Mouse (Mus musculus): ENCODE measurements at regions not wholly inside any gene's neighbourhood (a gene's known extent, or its start where the extent isn't known, plus 50 kb on each side); places are given as distances from the start of the nearest gene placed in this dataset.

DNA sequence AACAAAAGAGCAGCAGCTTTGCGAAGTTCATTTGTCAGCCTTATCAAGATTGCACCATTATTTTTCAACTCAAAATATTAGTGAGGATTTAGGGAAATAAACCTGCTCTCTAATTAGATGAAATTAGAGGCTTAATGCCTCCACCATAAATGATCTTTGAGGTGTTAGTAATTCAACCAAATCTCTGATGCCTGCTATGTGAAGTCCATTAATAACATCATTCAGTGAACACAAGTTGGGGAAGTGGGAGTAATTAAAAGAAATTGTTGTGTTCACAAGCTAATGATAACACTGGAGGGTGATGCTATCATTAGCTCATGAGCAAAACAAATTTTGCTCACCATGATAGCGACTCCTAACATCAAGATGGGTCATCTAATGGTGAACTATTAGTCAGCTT, 246.0 kb downstream of the Ttc6 start:
- DNase-seq = no peak

DNA sequence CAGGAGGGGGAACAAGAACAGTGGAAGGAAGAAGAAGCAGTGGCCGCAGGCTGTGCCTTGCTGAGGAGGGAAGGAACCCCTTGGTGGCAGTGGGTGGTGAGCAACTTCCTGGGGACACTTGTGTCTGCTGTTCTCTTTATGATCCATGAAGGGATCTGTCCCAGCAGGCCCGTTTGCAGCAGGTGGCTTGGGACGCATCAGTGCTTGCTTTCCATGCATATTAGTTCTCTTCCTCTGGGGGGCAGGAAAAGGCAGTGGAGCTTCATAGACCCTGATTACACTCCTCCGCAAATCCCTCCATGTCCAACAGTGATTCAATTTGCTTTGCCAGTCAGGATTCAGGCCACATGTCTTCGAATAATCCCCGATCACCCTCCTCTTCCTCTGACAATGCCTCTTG, 259.9 kb downstream of the Ttc6 start:
- no peak for DNase-seq

DNA sequence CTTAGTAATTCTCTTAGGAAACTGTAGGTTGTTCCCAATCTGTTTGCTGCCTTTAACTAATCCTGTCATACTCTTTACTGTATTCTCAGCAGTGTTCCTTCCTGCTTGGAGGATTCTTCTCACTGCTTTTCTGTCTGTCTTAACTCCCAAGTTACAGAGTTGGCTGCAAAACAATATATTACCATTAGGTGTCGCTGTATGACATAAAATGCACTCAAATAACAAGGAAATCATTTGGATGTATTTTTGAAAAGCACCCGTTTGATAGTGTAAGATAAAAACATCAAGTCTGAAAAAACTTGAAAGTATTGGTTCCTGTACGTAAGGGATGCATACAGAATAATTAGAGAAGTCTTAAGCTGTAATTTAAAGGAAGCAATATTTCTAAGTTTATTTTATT, 261.8 kb downstream of the Ttc6 start:
- peak in 1 of 2 experiments; percentile 28 for DNase-seq

DNA sequence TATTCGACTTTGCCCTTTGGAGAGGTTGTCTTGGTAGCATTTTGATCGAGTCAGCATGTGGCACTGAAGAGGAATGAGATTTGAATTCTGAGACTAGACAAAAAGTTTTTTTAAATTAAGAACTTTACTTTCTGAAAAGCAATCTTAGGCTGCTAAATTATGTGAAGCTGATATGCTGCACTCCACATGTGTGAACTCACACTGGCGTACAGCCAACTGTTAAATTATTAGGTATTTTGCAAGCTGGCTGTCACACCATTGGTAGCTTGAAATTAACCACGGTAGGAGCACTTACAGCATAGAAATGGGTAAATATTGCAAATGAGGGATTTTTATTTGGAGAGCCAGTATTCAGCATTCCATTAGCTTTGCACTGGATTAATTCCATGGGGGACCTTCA, 278.9 kb downstream of the Ttc6 start:
- no peak for DNase-seq

DNA sequence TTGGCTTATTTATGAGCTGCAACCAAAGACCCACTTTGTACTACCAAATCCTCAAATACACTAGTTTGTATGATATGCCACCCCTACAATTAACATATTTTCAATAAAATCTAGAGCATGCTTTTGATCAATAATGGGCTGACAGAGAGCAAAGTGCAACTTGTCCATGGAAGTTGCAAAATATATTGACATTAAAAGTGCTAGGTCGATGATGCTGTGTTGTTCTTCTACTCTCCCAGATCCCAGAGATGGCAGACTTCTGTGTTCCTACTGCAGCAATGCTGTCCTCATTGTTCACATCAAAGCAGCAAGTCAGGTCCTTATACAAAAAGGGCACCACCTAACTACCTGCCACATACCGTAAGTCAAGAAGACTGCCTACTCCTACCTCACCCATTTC, 307.1 kb downstream of the Ttc6 start:
- no peak for DNase-seq

DNA sequence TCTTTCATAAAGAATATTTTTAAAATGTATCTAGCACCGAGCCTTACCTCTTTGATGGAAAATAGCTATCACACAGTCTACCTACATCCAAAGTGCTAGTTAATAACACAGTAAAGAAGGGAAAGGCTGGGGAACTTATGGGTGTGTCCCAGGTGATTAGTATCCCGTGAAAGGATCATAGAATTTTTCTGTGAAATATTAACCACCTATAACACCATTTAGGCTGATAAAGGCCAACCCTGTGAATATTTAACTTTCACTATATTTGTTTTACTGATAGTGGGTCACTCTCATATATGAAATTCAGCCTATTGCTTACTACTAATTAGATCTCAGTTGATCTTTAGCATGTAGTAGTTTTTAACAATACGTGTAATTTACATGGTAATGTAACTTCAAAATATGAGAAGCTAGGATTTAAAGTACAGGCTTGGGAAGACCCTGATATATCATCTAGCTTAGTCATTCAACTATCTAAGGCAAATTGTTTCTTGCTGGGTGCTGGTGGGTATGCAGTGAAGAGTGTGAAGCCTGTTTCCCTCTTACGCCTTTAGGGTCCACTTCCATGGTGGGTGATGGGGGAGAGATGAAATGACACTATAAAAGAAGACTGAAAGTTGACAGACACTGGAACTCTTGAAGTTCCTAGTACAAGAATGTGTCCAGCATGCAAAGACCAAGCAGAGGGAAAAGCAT, 320.6 kb upstream of the Sstr1 start:
- no peak for DNase-seq

DNA sequence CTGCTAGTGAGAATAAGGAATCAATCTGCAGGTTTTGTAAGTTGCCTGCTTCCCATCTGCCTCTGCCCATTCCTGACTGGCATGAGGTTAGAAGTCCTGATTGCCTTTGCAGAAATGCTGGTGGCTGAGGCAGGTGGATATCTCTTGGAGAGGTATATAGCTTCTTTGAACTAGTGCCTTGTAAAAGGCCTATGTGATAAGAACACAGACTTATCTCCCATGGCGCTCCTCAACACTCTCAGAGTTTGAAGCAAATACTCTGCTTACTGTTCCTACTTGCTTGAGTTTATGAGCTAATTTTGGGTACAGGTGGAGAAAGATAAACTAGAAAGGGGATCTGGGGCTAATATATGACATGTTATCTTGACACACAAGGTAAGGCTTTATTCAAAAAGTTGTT, 320.0 kb upstream of the Sstr1 start:
- DNase-seq = no peak

DNA sequence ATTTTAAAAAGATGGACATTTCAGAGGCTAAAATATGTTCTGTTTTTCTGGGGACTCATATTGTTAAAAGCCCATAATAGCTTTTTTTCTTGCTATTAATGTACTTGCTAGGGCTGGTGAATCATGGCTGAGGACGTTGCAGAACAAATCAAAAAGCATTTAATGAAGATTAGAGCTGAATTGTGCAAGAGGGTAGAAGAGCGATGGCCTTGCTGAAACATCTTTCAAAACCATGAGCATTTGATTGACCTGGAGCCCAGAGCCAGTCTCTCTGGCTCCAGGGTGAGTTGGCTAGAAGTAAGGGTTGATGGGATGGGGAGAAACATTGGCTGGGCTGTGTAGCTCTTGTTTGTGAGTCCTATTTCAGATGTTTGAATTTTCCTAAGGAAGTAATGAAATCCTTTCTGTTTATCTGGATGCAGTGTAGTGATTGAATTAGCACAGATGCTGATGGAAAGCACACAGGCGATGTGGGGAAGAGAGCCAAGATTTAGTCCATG, 313.8 kb upstream of the Sstr1 start:
- DNase-seq = no peak

DNA sequence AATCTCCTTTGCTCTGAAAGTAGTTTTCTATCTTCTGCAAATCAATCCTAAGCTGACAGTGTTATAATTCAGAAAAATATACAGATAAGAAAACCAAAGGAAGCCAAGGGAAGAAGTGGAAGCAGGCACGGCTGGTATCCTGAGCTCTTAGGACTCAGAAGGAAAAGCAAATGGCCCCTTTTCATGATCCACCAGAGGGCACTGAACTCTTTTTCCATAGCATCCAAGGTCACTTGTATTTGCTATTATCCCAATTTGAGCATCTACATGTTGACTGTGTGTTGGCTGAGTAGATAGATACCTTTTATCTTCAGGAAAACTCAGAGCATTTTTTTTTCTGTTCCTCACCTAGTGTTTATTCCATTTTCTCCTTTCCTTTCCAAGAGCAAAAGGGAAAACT, 306.9 kb upstream of the Sstr1 start:
- no peak for DNase-seq

DNA sequence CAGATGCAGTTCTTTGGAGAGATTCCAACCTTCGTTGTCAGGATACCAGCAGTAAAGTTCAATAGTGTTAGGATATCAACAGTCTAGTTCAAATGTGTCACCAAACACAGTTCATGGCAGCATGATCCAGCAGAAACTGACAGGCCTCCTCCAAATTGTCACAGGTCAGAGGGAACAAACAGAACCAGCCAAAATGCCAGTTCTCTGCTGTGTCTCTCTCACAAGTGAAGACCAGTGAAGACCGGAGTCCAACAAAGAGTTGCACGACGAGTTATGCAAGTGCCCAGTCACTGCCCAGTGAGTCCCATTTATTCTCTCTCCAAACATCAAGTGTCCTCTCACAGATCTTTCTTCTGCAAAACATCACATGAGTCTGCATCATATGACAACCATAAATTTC, 293.4 kb upstream of the Sstr1 start:
- no peak for DNase-seq

DNA sequence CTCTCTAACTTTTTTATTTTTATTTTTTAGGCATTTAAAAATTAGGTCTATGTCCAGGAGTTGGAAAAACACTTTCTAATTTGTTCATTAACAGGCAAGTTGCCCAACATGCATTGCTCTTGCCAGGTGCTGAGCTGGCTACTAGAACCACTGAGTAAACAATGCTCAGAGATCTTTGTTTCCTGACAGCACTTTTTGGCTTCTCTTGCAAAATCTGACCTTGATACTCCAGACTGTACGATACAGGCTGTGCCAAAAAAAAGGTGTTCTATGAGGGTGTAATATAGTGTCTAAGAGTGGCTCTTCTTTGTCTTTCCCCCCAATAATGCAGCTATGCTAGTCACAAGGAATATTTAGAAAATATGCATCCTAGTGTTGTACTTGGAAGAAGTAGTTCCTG, 289.5 kb upstream of the Sstr1 start:
- no peak for DNase-seq

DNA sequence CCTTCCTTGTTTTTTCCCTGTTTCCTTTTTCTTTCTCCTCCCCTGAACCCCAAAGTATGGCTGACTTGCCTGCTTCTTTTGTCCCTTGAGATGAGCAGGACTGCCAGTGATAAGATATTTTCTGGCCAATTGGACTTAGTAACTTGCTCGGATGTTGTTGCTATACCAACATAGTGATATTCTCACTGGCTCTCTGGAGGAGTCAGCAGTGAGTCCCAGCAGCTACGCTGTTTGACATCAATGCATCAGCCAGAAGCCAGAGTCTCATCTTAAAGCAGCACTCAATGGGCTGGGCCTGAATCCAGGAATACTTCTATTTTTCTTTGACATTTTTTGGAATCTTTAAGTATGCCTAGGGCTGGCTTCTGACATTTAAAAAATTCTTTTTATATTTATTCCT, 287.1 kb upstream of the Sstr1 start:
- no peak for DNase-seq

DNA sequence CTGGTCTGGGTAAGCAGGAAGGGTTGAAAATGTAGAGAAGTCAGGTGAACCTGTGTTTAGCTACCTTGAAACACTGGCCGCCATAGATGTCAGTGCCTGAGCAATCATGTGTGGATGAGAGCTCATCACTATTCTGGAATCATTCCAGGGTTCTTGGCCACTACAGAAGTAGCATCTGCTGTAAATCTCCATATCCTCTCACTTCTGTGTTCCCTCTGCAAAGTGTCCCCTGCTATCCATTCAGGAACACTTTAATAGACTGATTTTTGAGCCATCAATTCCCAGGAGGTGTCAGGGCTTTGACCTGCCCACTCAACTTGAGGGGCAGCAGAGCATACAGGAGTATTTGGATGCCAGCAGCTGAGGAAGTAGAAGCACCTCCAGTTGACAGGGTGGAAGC, 284.7 kb upstream of the Sstr1 start:
- no peak for DNase-seq

DNA sequence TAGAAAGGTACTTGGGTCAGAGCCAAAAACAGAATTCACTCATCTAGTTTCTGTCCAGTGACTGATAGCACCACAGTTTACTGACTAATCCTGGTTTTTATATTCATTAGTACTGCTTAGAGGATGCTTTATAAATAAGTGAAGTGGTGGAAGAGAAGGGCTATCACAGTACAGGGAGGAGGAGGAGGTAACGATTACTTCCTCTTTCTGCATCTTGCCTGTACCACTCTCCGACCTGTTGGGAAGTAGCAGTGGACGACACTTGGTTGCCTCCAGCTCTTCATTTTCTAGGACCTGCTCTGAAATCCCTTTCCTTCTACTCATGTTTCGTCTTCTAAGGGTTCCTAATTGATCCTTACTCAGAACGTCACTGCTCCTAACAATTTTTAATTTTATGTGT, 283.5 kb upstream of the Sstr1 start:
- DNase-seq = no peak

DNA sequence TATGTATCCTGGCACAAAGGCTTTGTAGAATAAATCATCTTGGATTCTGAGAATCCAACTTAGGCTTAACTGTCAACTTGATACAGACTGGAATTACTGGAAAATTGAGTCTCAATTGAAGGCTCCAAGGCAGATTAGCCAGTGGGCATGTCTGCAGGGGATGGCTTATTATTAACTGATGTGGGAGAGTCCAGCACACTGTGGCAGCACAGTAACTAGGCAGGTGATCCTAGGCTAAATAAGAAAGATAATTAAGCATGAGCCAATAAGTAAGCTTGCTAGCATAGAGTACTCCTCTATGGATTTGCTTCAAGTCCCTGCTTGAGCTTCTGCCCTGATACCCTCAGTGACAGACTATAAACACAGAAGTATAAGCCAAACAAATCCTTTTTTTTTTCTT, 279.7 kb upstream of the Sstr1 start:
- no peak for DNase-seq

DNA sequence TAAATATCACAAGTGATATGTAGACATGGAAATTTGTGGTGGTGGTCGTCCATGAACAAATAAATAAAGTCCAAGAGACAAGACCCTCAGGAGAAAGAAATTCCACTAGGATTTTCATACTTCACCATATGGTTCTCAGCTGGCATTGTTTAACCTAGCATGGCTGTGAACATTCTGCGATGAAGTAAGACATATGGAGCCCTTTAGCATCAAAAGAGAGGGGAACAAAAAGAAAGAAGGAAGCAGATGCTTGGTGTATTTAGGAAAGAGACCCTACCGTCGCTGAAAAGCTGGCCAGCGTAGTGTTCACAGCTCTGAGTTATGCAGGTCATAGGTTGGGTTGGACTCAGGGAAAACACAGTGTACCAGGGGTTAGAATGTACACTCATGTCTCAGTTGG, 261.7 kb upstream of the Sstr1 start:
- DNase-seq = no peak

DNA sequence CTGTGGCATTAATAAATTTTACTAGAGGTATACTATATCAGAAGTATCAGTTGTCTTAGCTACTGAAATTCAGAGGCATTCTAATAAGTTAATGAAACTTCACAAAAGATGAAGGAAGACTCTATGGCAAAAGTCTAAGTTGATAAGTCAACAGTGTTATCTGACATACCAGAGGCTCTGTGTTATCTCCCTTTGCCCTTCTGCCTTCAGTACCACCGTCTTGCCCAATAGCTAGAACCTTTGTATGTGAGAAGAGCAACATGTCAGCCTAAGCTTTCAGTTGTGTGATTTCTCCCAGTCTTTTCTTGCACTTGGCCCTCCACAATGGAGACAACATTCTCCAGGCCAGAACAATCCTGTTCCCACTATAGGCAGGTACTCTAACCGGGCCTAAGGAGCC, 253.0 kb upstream of the Sstr1 start:
- no peak for DNase-seq

DNA sequence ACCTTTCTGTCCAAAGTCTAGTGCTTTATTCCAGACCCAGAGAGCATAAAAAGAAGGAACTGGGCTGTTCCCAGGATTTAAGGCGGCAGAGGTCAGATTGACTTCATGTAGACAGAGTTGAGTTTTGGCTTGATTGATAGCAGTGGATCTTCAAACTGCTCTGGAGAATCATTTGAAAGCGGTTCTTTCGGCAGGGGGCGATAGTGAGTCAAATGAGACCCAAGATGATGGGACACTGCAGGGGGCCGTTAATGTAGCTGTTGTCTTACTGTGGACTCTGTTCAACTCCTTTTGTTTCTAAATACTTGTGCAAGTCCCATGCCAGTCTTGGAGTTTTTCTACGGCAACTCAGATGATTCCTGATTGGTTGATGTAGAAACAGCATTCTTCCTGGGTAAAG, 251.4 kb upstream of the Sstr1 start:
- peak in 1 of 2 experiments; percentile 2 for DNase-seq

DNA sequence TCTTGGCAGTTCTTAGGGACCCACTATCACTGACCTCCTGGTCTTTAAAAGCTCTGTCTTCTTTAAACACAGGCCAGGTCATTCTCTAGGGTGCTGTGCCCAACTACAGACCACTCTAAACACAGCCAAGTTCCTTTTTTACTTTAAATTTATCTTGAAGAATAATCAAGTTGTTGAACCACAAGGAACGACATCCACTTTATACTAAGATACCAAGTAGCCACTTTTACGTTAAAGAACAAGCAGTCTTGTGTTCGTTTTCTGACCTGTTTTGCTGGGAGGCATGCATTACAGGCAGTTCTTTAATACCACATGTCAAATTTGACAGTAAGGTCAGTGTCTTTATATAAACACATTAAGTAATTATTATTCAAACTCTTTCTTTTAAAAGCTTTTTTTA, 242.4 kb upstream of the Sstr1 start:
- DNase-seq = no peak

DNA sequence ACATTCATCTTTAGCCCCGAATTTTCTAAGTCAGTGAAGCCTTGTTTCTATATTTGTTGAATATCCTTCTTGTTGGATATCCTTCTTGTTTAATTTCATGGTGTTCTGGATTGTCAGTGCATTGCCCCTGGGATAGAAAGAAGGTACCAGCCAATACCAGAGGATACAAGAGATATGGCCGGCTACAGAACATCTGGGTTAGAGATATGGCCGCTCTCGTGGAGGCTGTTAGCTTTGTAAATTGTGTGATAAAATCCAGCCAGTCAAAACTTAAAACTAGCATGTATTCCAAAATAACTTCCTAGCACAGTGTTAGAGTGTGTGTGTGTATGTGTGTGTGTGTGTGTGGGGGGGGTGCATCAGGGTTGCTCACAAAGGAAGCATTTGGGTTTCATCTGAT, 241.4 kb upstream of the Sstr1 start:
- DNase-seq = no peak

DNA sequence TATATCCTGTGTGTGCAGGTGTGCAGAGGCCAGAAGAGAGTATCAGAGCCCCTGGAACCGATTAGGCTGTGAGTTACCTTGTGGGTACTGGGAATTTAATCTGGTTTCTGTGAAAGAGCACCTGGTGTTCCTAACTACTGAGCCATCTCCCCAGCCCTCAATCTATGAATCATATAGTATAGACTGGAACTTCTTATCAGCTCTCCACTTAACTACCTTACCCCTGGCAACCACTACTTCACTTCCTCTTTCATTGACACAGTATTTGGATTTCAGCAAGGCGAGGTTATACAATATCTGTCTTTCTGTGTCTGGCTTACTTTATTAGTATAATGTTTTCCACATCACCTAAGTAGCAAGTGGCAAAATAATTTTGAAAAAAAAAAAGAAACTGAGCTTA, 239.1 kb upstream of the Sstr1 start:
- no peak for DNase-seq
